Mouse (Mus musculus) frontal cortex, adult 2 months (tissue): Measurements from ENCODE around the gene Nudt2. TPM values are rescaled to one million over a fixed set of nuclear protein-coding genes. Genes with fewer than 3 reads are reported as not detected.

ENCODE experiments used
- DNase-seq, 2 experiments: peaks; one replicate each; pipeline ENCODE4 v3.0.0; 2022; ENCODE audit warnings: low spot score in 1 of 2; ENCODE audit errors: extremely low spot score in 1 of 2
- polyA plus RNA-seq: library from polyadenylated mRNA; depleted of rRNA; stranded (reverse); fragments of >200 nt; gene quantifications from 2 replicates; pipeline ENCODE4 v1.2.3, GENCODE M21; 2012; rRNA removed

The Nudt2 gene
- polyA plus RNA-seq, 1 experiment = 42.0 TPM

- no peak for DNase-seq
Measured at GRCm38 (mm10) chr4:41518349-41518748, 53.4 kb downstream of the Nudt2 start.

GRCm38 (mm10) chr4:41519195-41519594 is 54.2 kb downstream of the Nudt2 start:
- DNase-seq = no peak

GRCm38 (mm10) chr4:41520641-41521040 is 55.7 kb downstream of the Nudt2 start:
- DNase-seq = no peak

DNA sequence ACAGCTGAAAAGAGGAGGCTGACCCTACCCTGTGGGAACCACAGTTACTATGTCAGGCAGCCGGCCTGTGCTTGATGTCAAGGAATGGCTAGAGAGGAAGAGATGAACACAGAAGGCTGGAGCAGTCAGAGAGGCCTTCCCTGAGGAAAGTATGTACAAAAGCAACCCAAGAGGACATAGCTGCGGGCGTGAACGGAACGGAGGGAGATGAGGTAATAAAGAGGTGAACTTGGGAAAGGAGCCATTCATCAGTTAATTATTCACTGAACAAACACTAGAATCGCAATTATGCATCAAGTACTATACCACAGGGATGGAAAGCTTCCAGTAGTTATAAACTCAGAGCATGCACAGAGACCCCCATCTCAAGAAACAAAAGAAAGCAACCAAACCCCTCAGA is 57.2 kb downstream of the Nudt2 start:
- DNase-seq = no peak

- DNase-seq = peak in 1 of 2 experiments; percentile 85
Measured at GRCm38 (mm10) chr4:41522788-41523187, 57.8 kb downstream of the Nudt2 start.

GRCm38 (mm10) chr4:41523839-41524238 is 58.9 kb downstream of the Nudt2 start:
- DNase-seq = no peak

GRCm38 (mm10) chr4:41524829-41525228 is 59.9 kb downstream of the Nudt2 start:
- no peak for DNase-seq

DNA sequence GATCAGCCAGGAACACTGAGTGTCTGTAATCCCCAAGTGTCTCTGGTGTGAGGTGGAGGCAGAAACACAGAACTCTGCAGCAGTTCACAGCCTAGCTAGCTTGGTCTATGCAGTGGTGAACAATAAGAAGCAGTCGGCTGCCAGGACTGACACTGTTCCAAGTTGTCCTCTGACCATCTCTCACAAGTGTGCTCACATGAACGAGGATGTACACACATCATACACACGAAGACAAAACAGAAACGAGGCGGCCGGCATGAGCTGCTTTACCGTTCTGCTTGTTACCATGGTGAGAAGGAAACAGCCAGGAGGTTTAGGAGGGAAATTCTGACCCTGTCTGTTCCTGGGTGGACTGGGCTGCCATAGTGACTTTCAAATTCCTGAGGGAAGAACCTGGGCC is 61.6 kb downstream of the Nudt2 start:
- DNase-seq = no peak

GRCm38 (mm10) chr4:41527076-41527475 is 62.1 kb downstream of the Nudt2 start:
- DNase-seq = no peak

DNA sequence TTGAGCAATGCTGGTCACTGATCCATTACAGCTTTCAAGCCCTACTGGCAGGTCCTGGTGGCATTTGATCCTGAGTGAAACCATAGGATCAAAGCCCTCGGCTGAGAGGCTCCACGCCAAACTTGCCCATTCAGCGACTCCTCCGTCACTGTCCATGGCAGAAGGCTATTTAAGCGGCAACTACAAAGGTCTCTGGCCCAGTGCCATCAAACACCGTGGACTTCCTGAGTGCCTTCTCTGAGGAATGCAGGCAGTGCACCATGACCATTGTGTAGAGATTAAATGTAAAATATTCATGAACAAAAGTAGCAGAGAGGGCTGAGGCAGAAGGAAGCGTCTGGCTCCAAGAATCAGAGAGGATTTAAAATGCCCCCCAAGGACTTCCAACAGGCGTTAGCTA is 63.0 kb downstream of the Nudt2 start:
- DNase-seq = no peak

Other genes with a start within 250 kb of the Nudt2 start
- 28.4 and 32.3 TPM in 2 replicates for gene Ubap2, start 190.0 kb upstream of the Nudt2 start, polyA plus RNA-seq
- gene Dcaf12, start 150.3 kb upstream of the Nudt2 start, polyA plus RNA-seq = 33.5 and 35.4 TPM in 2 replicates
- gene Ubap1, start 116.2 kb upstream of the Nudt2 start, polyA plus RNA-seq = 46.7 and 54.4 TPM in 2 replicates
- 0.71 and 0.90 TPM in 2 replicates for gene Kif24, start 264 bp upstream of the Nudt2 start, polyA plus RNA-seq
- gene AI464131, start 37.9 kb downstream of the Nudt2 start, polyA plus RNA-seq = 22.6 and 23.6 TPM in 2 replicates
- gene 1110017D15Rik, start 52.2 kb downstream of the Nudt2 start, polyA plus RNA-seq = 10.1 and 10.6 TPM in 2 replicates
- 161 and 180 TPM in 2 replicates for gene Fam219a, start 104.4 kb downstream of the Nudt2 start, polyA plus RNA-seq
- gene Dnaic1, start 104.6 kb downstream of the Nudt2 start, polyA plus RNA-seq = 11.9 and 13.4 TPM in 2 replicates
- gene Enho, start 175.2 kb downstream of the Nudt2 start, polyA plus RNA-seq = 111 and 117 TPM in 2 replicates
- 79.4 and 92.6 TPM in 2 replicates for gene Cntfr, start 231.9 kb downstream of the Nudt2 start, polyA plus RNA-seq
- gene Il11ra1, start 234.8 kb downstream of the Nudt2 start, polyA plus RNA-seq = 37.0 and 38.1 TPM in 2 replicates
- gene Rpp25l, start 248.4 kb downstream of the Nudt2 start, polyA plus RNA-seq = 30.7 and 32.5 TPM in 2 replicates